Mouse (Mus musculus) CH12.LX (cell line): ENCODE data around the gene Pprc1.

Experiments used
- CTCF ChIP-seq, 2 experiments: IDR thresholded peaks in 1 of 2; conservative IDR thresholded peaks in 1 of 2; 2 replicates each; pipeline ENCODE4 v1.5.1; 2011 to 2012; ENCODE audit warnings: low read depth in 2 of 2, low read length in 2 of 2, improper control_type of control experiment in 1 of 2, inconsistent platforms in 1 of 2, mild to moderate bottlenecking in 1 of 2, moderate library complexity in 1 of 2
- EP300 ChIP-seq: IDR thresholded peaks from 2 replicates; pipeline ENCODE4 v1.6.1; 2011; ENCODE audit warnings: low read length, improper control_type of control experiment
- ETS1 ChIP-seq: conservative IDR thresholded peaks from 2 replicates; pipeline ENCODE4 v1.6.1; 2012; ENCODE audit warnings: low read depth, mild to moderate bottlenecking, inconsistent platforms, low read length, improper control_type of control experiment, moderate library complexity
- MYC ChIP-seq: IDR thresholded peaks from 2 replicates; pipeline ENCODE4 v1.6.1; 2011; ENCODE audit warnings: low read depth, mild to moderate bottlenecking, improper control_type of control experiment, low read length
- RAD21 ChIP-seq: IDR thresholded peaks from 2 replicates; pipeline ENCODE4 v1.6.1; 2011; ENCODE audit warnings: low read depth, mild to moderate bottlenecking, low read length, improper control_type of control experiment, moderate library complexity
- RCOR1 ChIP-seq: conservative IDR thresholded peaks from 2 replicates; pipeline ENCODE4 v1.6.1; 2012; ENCODE audit warnings: low read depth, mild to moderate bottlenecking, inconsistent platforms, low read length, improper control_type of control experiment
- SIN3A ChIP-seq: IDR thresholded peaks from 2 replicates; pipeline ENCODE4 v1.6.1; 2012; ENCODE audit warnings: low read length, improper control_type of control experiment, inconsistent platforms
- USF1 ChIP-seq: IDR thresholded peaks from 2 replicates; pipeline ENCODE4 v1.6.1; 2014; ENCODE audit warnings: low read depth, mild to moderate bottlenecking, inconsistent platforms, low read length, improper control_type of control experiment
- ZKSCAN1 ChIP-seq: IDR thresholded peaks from 2 replicates; pipeline ENCODE4 v1.6.1; 2012; ENCODE audit warnings: low read depth, inconsistent platforms, low read length, improper control_type of control experiment, borderline replicate concordance

GRCm38 (mm10) chr19:46099561-46099960 lies 54.9 kb downstream of the Pprc1 start:
- no peak for TF ChIP-seq EP300
- TF ChIP-seq RCOR1 = no peak
- no peak for TF ChIP-seq RAD21
- TF ChIP-seq MYC = no peak
- no peak for TF ChIP-seq USF1
- TF ChIP-seq CTCF (conservative IDR thresholded peaks at IDR 0.05 in 1 of 2, IDR thresholded peaks at IDR 0.05 in 1 of 2; ENCODE audit: low read depth in 2 of 2, low read length in 2 of 2) = no peak
- no peak for TF ChIP-seq ETS1
- no peak for TF ChIP-seq SIN3A
- TF ChIP-seq ZKSCAN1 = no peak
